Mouse (Mus musculus) CH12.LX (cell line): ENCODE measurements around the gene Tmem132c. TPM values are rescaled to one million over a fixed set of nuclear protein-coding genes. Genes with fewer than 3 reads are reported as not detected.

Experiments used
- DNase-seq: peaks from one replicate; pipeline ENCODE4 v3.0.0-alpha.2; 2013; ENCODE audit errors: extremely low read depth
- H3K27ac ChIP-seq: 2 replicates; pipeline ENCODE4 v1.5.1; 2012; ENCODE audit warnings: low read depth, mild to moderate bottlenecking, control low read depth, moderate library complexity; ENCODE audit not compliant: insufficient read depth
- H3K27me3 ChIP-seq: replicated peaks from 2 replicates; pipeline ENCODE3; 2012; ENCODE audit warnings: inconsistent platforms
- H3K36me3 ChIP-seq, 2 experiments: replicated peaks in 1 of 2; 2 replicates each; pipeline versions ENCODE3 to v1.6.1; 2012; ENCODE audit warnings: inconsistent platforms in 1 of 2, low read length in 1 of 2, mild to moderate bottlenecking in 1 of 2, mixed read lengths in 1 of 2, moderate library complexity in 1 of 2; ENCODE audit not compliant: control insufficient read depth in 1 of 2, insufficient read depth in 1 of 2
- H3K4me1 ChIP-seq, 2 experiments: 2 replicates each; pipeline ENCODE4 v1.6.1; 2012; ENCODE audit warnings: inconsistent platforms in 1 of 2, moderate library complexity in 1 of 2; ENCODE audit not compliant: insufficient read depth in 2 of 2, control insufficient read depth in 1 of 2
- H3K4me2 ChIP-seq: 2 replicates; pipeline ENCODE4 v1.6.1; 2012; ENCODE audit warnings: low read depth, mild to moderate bottlenecking, control low read depth; ENCODE audit not compliant: poor library complexity, insufficient read depth, severe bottlenecking
- H3K4me3 ChIP-seq, 3 experiments: fragments of 150-350 bp in 1 of 3; sonication (generic) in 1 of 3; replicated peaks in 1 of 3; 2 replicates each; pipeline versions ENCODE3 to v1.5.1; 2011 to 2012; ENCODE audit warnings: low read depth in 2 of 3, low read length in 2 of 3, mild to moderate bottlenecking in 2 of 3, moderate library complexity in 2 of 3, control low read depth in 1 of 3, improper control_type of control experiment in 1 of 3, inconsistent platforms in 1 of 3, mixed read lengths in 1 of 3; ENCODE audit not compliant: poor library complexity in 1 of 3
- H3K79me2 ChIP-seq: replicated peaks from 2 replicates; pipeline ENCODE4 v1.6.1; 2012; ENCODE audit warnings: mild to moderate bottlenecking, moderate library complexity; ENCODE audit not compliant: control insufficient read depth, poor library complexity, insufficient read depth, severe bottlenecking; ENCODE audit errors: extremely low read depth
- H3K9ac ChIP-seq: 2 replicates; pipeline ENCODE4 v1.6.1; 2012; ENCODE audit warnings: low read depth, mild to moderate bottlenecking, control low read depth, moderate library complexity; ENCODE audit not compliant: insufficient read depth
- H3K9me3 ChIP-seq: replicated peaks from 2 replicates; pipeline ENCODE3; 2012; ENCODE audit warnings: low read length, inconsistent platforms, mixed read lengths
- BHLHE40 ChIP-seq: IDR thresholded peaks from 2 replicates; pipeline ENCODE4 v1.6.1; 2011; ENCODE audit warnings: mild to moderate bottlenecking, low read depth, low read length, improper control_type of control experiment
- CHD1 ChIP-seq: IDR thresholded peaks from 2 replicates; pipeline ENCODE4 v1.6.1; 2012; ENCODE audit warnings: low read depth, low read length, improper control_type of control experiment, inconsistent platforms
- CTCF ChIP-seq, 2 experiments: IDR thresholded peaks in 1 of 2; conservative IDR thresholded peaks in 1 of 2; 2 replicates each; pipeline ENCODE4 v1.5.1; 2011 to 2012; ENCODE audit warnings: low read depth in 2 of 2, low read length in 2 of 2, improper control_type of control experiment in 1 of 2, inconsistent platforms in 1 of 2, mild to moderate bottlenecking in 1 of 2, moderate library complexity in 1 of 2
- E2F4 ChIP-seq: IDR thresholded peaks from 2 replicates; pipeline ENCODE4 v1.6.1; 2011; ENCODE audit warnings: low read depth, low read length, improper control_type of control experiment; ENCODE audit not compliant: insufficient replicate concordance
- ETS1 ChIP-seq: conservative IDR thresholded peaks from 2 replicates; pipeline ENCODE4 v1.6.1; 2012; ENCODE audit warnings: low read depth, mild to moderate bottlenecking, inconsistent platforms, low read length, improper control_type of control experiment, moderate library complexity
- HCFC1 ChIP-seq: IDR thresholded peaks from 2 replicates; pipeline ENCODE4 v1.6.1; 2012; ENCODE audit warnings: low read depth, mild to moderate bottlenecking, inconsistent platforms, low read length, improper control_type of control experiment
- IRF4 ChIP-seq: IDR thresholded peaks from 2 replicates; pipeline ENCODE4 v1.6.1; 2014; ENCODE audit warnings: low read depth, mild to moderate bottlenecking, inconsistent platforms, low read length, improper control_type of control experiment
- JUND ChIP-seq: conservative IDR thresholded peaks from 2 replicates; pipeline ENCODE4 v1.6.1; 2011; ENCODE audit warnings: low read depth, low read length, improper control_type of control experiment
- KAT2A ChIP-seq: IDR thresholded peaks from 2 replicates; pipeline ENCODE4 v1.6.1; 2012; ENCODE audit warnings: low read length, improper control_type of control experiment, inconsistent platforms; ENCODE audit not compliant: insufficient replicate concordance
- MAFK ChIP-seq: IDR thresholded peaks from 2 replicates; pipeline ENCODE4 v1.6.1; 2011; ENCODE audit warnings: low read length, improper control_type of control experiment; ENCODE audit not compliant: insufficient replicate concordance
- NRF1 ChIP-seq: IDR thresholded peaks from 2 replicates; pipeline ENCODE4 v1.6.1; 2014; ENCODE audit warnings: low read depth, mild to moderate bottlenecking, inconsistent platforms, low read length, improper control_type of control experiment, moderate library complexity
- PAX5 ChIP-seq: IDR thresholded peaks from 2 replicates; pipeline ENCODE4 v1.6.1; 2012; ENCODE audit warnings: low read length, inconsistent platforms, mixed read lengths
- POLR2AphosphoS2 ChIP-seq: IDR thresholded peaks from 2 replicates; pipeline ENCODE4 v1.6.1; 2011; ENCODE audit warnings: low read depth, low read length, improper control_type of control experiment
- SMC3 ChIP-seq: IDR thresholded peaks from 2 replicates; pipeline ENCODE4 v1.6.1; 2011; ENCODE audit warnings: low read depth, low read length, improper control_type of control experiment
- TCF12 ChIP-seq: IDR thresholded peaks from 2 replicates; pipeline ENCODE4 v1.6.1; 2014; ENCODE audit warnings: low read depth, mild to moderate bottlenecking, inconsistent platforms, low read length, improper control_type of control experiment
- UBTF ChIP-seq: IDR thresholded peaks from 2 replicates; pipeline ENCODE4 v1.6.1; 2012; ENCODE audit warnings: low read depth, mild to moderate bottlenecking, inconsistent platforms, low read length, improper control_type of control experiment, moderate library complexity
- USF1 ChIP-seq: IDR thresholded peaks from 2 replicates; pipeline ENCODE4 v1.6.1; 2014; ENCODE audit warnings: low read depth, mild to moderate bottlenecking, inconsistent platforms, low read length, improper control_type of control experiment
- USF2 ChIP-seq: conservative IDR thresholded peaks from 2 replicates; pipeline ENCODE4 v1.6.1; 2011; ENCODE audit warnings: low read depth, low read length, improper control_type of control experiment
- ZC3H11A ChIP-seq: IDR thresholded peaks from 2 replicates; pipeline ENCODE4 v1.6.1; 2012; ENCODE audit warnings: low read depth, mild to moderate bottlenecking, inconsistent platforms, low read length, improper control_type of control experiment
- ZNF384 ChIP-seq: IDR thresholded peaks from 2 replicates; pipeline ENCODE4 v1.6.1; 2012; ENCODE audit warnings: low read depth, low read length, improper control_type of control experiment, inconsistent platforms
- dilution Hi-C: fragments of 300-500 bp; cut with MboI; formaldehyde crosslinking; loops from 2 replicates; pipeline ENCODE4 v1.14.3; 2020; ENCODE audit warnings: low sequenced_read_pairs; ENCODE audit not compliant: extremely low pct_unique_long_range_greater_than_20kb, extremely low pct_ligation_motif_present
- in situ Hi-C: fragments of 300-500 bp; cut with MboI; formaldehyde crosslinking; loops from 3 replicates; pipeline ENCODE4 v1.14.3; 2019; ENCODE audit warnings: low sequenced_read_pairs, low pct_ligation_motif_present, low pct_unique_long_range_greater_than_20kb, mixed read lengths
- polyA plus RNA-seq: library from polyadenylated mRNA; unstranded; fragments of >175 nt; gene quantifications from 2 replicates; pipeline ENCODE4 v1.2.1, GENCODE M21; 2012; ENCODE audit warnings: low read depth; ENCODE audit not compliant: insufficient read length
- total RNA-seq, 2 experiments: library from RNA; depleted of rRNA; stranded (reverse); fragments of 300-350 nt in 1 of 2; fragments of >200 nt in 1 of 2; gene quantifications; 2 replicates each; pipeline ENCODE4 v1.2.3; 2012 to 2014

Gene Tmem132c
- total and polyA plus RNA-seq, 3 experiments = not detected

DNA sequence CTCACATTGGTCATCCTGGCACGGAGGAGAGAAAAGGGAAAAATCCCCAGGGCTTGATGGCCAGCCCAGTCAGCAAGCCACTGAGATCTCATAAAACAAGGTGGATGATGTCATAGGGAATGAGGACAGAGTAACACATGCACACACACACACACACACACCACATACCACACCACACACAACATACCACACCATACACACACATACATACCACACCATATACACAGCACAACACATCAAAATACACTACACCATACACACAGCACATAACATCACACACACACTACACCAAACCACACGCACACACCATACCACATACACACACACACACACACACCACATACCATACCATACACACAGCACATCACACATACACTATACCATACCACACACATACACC, 104.8 kb downstream of the Tmem132c start:
- Histone ChIP-seq H3K4me1 (no peaks in the 10 kb centered on the region), H3K36me3 (no peaks in the 10 kb centered on the region), H3K9ac (no peak overlapping the region), H3K9me3 (peaks cover 85% of the 10 kb centered on the region), H3K79me2 (no peaks in the 10 kb centered on the region), H3K27ac (no peak overlapping the region), H3K4me3 (no peak overlapping the region), H3K27me3 (no peaks in the 10 kb centered on the region), H3K4me2 (no peak overlapping the region)
- DNase-seq = no peak
- TF ChIP-seq PAX5 (no peak), IRF4 (no peak), TCF12 (no peak), HCFC1 (no peak), SMC3 (no peak), ZNF384 (no peak), CHD1 (no peak), ETS1 (no peak)
- in situ Hi-C loops = no loop called here
- dilution Hi-C loops = no loop called here

DNA sequence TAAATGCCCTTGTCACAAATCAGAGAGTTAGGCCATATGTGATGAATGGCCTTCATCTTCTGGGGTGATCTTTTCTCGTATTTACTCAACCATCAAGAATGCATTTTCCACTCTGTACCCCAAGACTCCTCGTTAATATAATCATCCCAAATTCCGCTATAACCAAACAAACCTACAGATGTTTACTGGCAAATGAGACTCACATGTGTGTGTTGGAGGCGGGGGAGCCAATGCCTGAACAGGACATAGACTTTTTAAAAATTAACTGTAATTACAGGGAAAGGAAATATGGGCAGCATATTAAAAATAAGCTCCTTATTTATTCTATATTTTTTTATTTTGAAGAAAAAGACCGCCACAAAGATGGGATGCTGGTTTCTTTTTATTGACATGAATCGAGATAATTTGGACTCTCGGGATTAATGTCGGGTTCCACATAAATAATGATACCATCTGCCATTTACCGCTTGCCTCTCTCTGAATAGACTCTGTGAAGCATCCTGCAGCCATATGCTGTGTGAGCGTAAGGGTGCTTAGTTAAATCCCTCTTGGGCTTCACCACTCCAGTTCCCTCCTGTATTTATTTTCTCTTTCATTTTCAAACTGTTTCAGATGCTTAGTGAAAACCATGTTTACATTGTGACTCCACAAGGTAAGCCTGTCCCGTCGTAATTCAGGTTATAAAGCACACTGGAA, 105.6 kb downstream of the Tmem132c start:
- H3K27ac ChIP-seq = no peak overlapping the region
- H3K4me2 ChIP-seq = no peak overlapping the region
- no peaks in the 10 kb centered on the region for H3K4me1 ChIP-seq
- no peaks in the 10 kb centered on the region for H3K27me3 ChIP-seq
- H3K79me2 ChIP-seq = no peaks in the 10 kb centered on the region
- no peaks in the 10 kb centered on the region for H3K36me3 ChIP-seq
- peaks cover 87% of the 10 kb centered on the region for H3K9me3 ChIP-seq
- H3K9ac ChIP-seq = no peak overlapping the region
- TF ChIP-seq BHLHE40 = no peak
- TF ChIP-seq USF2 = no peak
- TF ChIP-seq UBTF = no peak
- no peak for TF ChIP-seq E2F4
- no peak for TF ChIP-seq JUND
- no peak for TF ChIP-seq POLR2AphosphoS2
- no peak for TF ChIP-seq MAFK
- no peak for TF ChIP-seq USF1
- TF ChIP-seq CTCF (conservative IDR thresholded peaks at IDR 0.05 in 1 of 2, IDR thresholded peaks at IDR 0.05 in 1 of 2; ENCODE audit: low read depth in 2 of 2, low read length in 2 of 2) = no peak
- no peak for TF ChIP-seq ETS1
- no peak for TF ChIP-seq CHD1
- TF ChIP-seq NRF1 = no peak
- no peak for TF ChIP-seq KAT2A
- TF ChIP-seq ZC3H11A = no peak
- in situ Hi-C loops (no loop called here), dilution Hi-C loops (no loop called here)
- H3K4me3 ChIP-seq = no peak overlapping the region
- DNase-seq = no peak
